Mouse (Mus musculus) embryonic fibroblast, embryonic 13.5 days (primary cell): ENCODE data around the gene Zmynd11.

Experiments used
- CTCF ChIP-seq: IDR thresholded peaks from 2 replicates; pipeline ENCODE4 v1.5.1; 2011; ENCODE audit warnings: mild to moderate bottlenecking, control low read depth, low read length, moderate library complexity, borderline replicate concordance; ENCODE audit not compliant: insufficient read depth
- POLR2A ChIP-seq: IDR thresholded peaks from 2 replicates; pipeline ENCODE4 v1.6.1; 2011; ENCODE audit warnings: low read depth, mild to moderate bottlenecking, control low read depth, low read length, moderate library complexity

- TF ChIP-seq CTCF: no peak
- no peak for TF ChIP-seq POLR2A
These were observed 115.2 kb downstream of the Zmynd11 start for GRCm38 (mm10) chr13:9649894-9650293.
